Mouse (Mus musculus): Measurements from ENCODE around the gene Ankrd61. TPM values are rescaled to one million over a fixed set of nuclear protein-coding genes. Genes with fewer than 3 reads are reported as not detected.

Gene Ankrd61
- polyA plus RNA-seq, 1 experiment from 2014 or later, result 0.22 TPM

GRCm38 (mm10) chr5:143885274-143885673 is 12.2 kb downstream of the Ankrd61 start:
- peaks cover 14% of the 10 kb centered on the region for H3K36me3 ChIP-seq (replicated peaks; ENCODE audit: control insufficient read depth, insufficient read depth, low read depth, low read length)
- H3K9me3 ChIP-seq (replicated peaks; ENCODE audit: control insufficient read depth, low read length), result no peaks in the 10 kb centered on the region; the same call in 1 of the 2 replicates
- no peak overlapping the region for H3K4me2 ChIP-seq (ENCODE audit: low read depth, low read length)
- H3K27ac ChIP-seq (replicated peaks; ENCODE audit: low read depth, low read length), result no peak overlapping the region
- no peak overlapping the region for H3K9ac ChIP-seq (replicated peaks; ENCODE audit: low read length)
- DNase-seq (ENCODE audit: low spot score) (no peak), ATAC-seq (replicated peaks; ENCODE audit: insufficient number of reproducible peaks, low FRiP score, low TSS enrichment, low read depth) (no peak)
- H3K4me3 ChIP-seq (ENCODE audit: low read depth, low read length), result no peak overlapping the region
- no peaks in the 10 kb centered on the region for H3K27me3 ChIP-seq (ENCODE audit: control insufficient read depth, insufficient read depth, low read length)
- no peaks in the 10 kb centered on the region for H3K4me1 ChIP-seq (ENCODE audit: control insufficient read depth, insufficient read depth, low read length)
- 94% methylated on average over 3 of the region's 3 CpGs for WGBS

GRCm38 (mm10) chr5:143874571-143874970 is 22.9 kb downstream of the Ankrd61 start:
- Histone ChIP-seq H3K27ac (replicated peaks; ENCODE audit: low read depth, low read length) (no peak overlapping the region), H3K9ac (replicated peaks; ENCODE audit: low read length) (no peak overlapping the region), H3K4me3 (ENCODE audit: low read depth, low read length) (no peak overlapping the region), H3K4me2 (ENCODE audit: low read depth, low read length) (no peak overlapping the region), H3K9me3 (replicated peaks; ENCODE audit: control insufficient read depth, low read length) (no peaks in the 10 kb centered on the region), H3K27me3 (ENCODE audit: control insufficient read depth, insufficient read depth, low read length) (no peaks in the 10 kb centered on the region), H3K36me3 (replicated peaks; ENCODE audit: control insufficient read depth, insufficient read depth, low read depth, low read length) (peaks cover 4% of the 10 kb centered on the region; the same call in 1 of the 2 replicates), H3K4me1 (ENCODE audit: control insufficient read depth, insufficient read depth, low read length) (no peaks in the 10 kb centered on the region)
- no peak for DNase-seq (ENCODE audit: low spot score)
- no peak for ATAC-seq (replicated peaks; ENCODE audit: insufficient number of reproducible peaks, low FRiP score, low TSS enrichment, low read depth)
- 74% methylated on average over 4 of the region's 4 CpGs for WGBS

GRCm38 (mm10) chr5:143871547-143872169 is 25.8 kb downstream of the Ankrd61 start:
- Histone ChIP-seq H3K4me2 (ENCODE audit: low read depth, low read length) (no peak overlapping the region), H3K4me3 (ENCODE audit: low read depth, low read length) (no peak overlapping the region), H3K27me3 (ENCODE audit: control insufficient read depth, insufficient read depth, low read length) (no peaks in the 10 kb centered on the region), H3K27ac (replicated peaks; ENCODE audit: low read depth, low read length) (no peak overlapping the region), H3K4me1 (ENCODE audit: control insufficient read depth, insufficient read depth, low read length) (no peaks in the 10 kb centered on the region), H3K9ac (replicated peaks; ENCODE audit: low read length) (no peak overlapping the region), H3K36me3 (replicated peaks; ENCODE audit: control insufficient read depth, insufficient read depth, low read depth, low read length) (peaks cover 4% of the 10 kb centered on the region; the same call in 1 of the 2 replicates), H3K9me3 (replicated peaks; ENCODE audit: control insufficient read depth, low read length) (no peaks in the 10 kb centered on the region)
- DNase-seq (ENCODE audit: low spot score) (no peak), ATAC-seq (replicated peaks; ENCODE audit: insufficient number of reproducible peaks, low FRiP score, low TSS enrichment, low read depth) (no peak)
- 89% methylated on average over 11 of the region's 11 CpGs for WGBS

Other genes starting within 250 kb of the Ankrd61 start
- gene Usp42, start 165.4 kb downstream of the Ankrd61 start, polyA plus RNA-seq (2014; fragmentation: Nextera tagmentation; extraction: Ambion mirVana), result 27.8 and 31.0 TPM in 2 replicates
- 54.2 and 56.4 TPM in 2 replicates for gene Eif2ak1, start 79.9 kb downstream of the Ankrd61 start, polyA plus RNA-seq (2014; fragmentation: Nextera tagmentation; extraction: Ambion mirVana)
- 105 and 111 TPM in 2 replicates for gene Aimp2, start 12.2 kb upstream of the Ankrd61 start, polyA plus RNA-seq (2014; fragmentation: Nextera tagmentation; extraction: Ambion mirVana)
- gene Pms2, start 12.3 kb upstream of the Ankrd61 start, polyA plus RNA-seq (2014; fragmentation: Nextera tagmentation; extraction: Ambion mirVana), result 34.3 and 40.0 TPM in 2 replicates
- gene Gm42421, start 30.5 kb upstream of the Ankrd61 start, polyA plus RNA-seq (2014; fragmentation: Nextera tagmentation; extraction: Ambion mirVana), result 0.53 and 0.81 TPM in 2 replicates
- gene Rsph10b, start 35.4 kb upstream of the Ankrd61 start, polyA plus RNA-seq (2014; fragmentation: Nextera tagmentation; extraction: Ambion mirVana), result 0.42 and 1.2 TPM in 2 replicates
- 110 and 117 TPM in 2 replicates for gene Ccz1, start 117.2 kb upstream of the Ankrd61 start, polyA plus RNA-seq (2014; fragmentation: Nextera tagmentation; extraction: Ambion mirVana)
- gene Ocm, start 129.0 kb upstream of the Ankrd61 start, polyA plus RNA-seq (2014; fragmentation: Nextera tagmentation; extraction: Ambion mirVana), result not detected in 2 replicates
- gene Lmtk2, start 202.8 kb upstream of the Ankrd61 start, polyA plus RNA-seq (2014; fragmentation: Nextera tagmentation; extraction: Ambion mirVana), result 3.7 and 4.5 TPM in 2 replicates

All from embryonic facial prominence, embryonic 11.5 days (tissue).